Mouse (Mus musculus) mouse trophoblast stem cell (cell line): ENCODE measurements around the gene Erich4.

Experiments used
- in situ Hi-C, 2 experiments: fragments of 300-500 bp; cut with MseI, MboI; formaldehyde crosslinking; loops; 2 replicates in 1 of 2; 3 replicates in 1 of 2; pipeline ENCODE4 v1.15.1; 2025

Erich4 gene

GRCm38 (mm10) chr7:25579441-25579840 is 36.3 kb downstream of the Erich4 start:
- in situ Hi-C loops = loop anchor here in 1 of 2 experiments (10.0 kb wide), 1 partner anchor 745 kb away; no protein-coding TSS in a partner anchor

GRCm38 (mm10) chr7:25576793-25577437 is 38.8 kb downstream of the Erich4 start:
- in situ Hi-C loops = loop anchor here in 1 of 2 experiments (10.0 kb wide), 1 partner anchor 742 kb away; no protein-coding TSS in a partner anchor

- in situ Hi-C loops = loop anchor here in 1 of 2 experiments (10.0 kb wide), 1 partner anchor 742 kb away; no protein-coding TSS in a partner anchor
Observed at GRCm38 (mm10) chr7:25576308-25576707, 39.4 kb downstream of the Erich4 start.

GRCm38 (mm10) chr7:25575870-25576269 is 39.8 kb downstream of the Erich4 start:
- in situ Hi-C loops = loop anchor here in 1 of 2 experiments (10.0 kb wide), 1 partner anchor 741 kb away; no protein-coding TSS in a partner anchor

GRCm38 (mm10) chr7:25575105-25575504 is 40.6 kb downstream of the Erich4 start:
- in situ Hi-C loops = loop anchor here in 1 of 2 experiments (10.0 kb wide), 1 partner anchor 740 kb away; no protein-coding TSS in a partner anchor

- in situ Hi-C loops = loop anchor here in 1 of 2 experiments (10.0 kb wide), 1 partner anchor 739 kb away; no protein-coding TSS in a partner anchor
Observed at GRCm38 (mm10) chr7:25573806-25574205, 41.9 kb downstream of the Erich4 start.

GRCm38 (mm10) chr7:25568721-25569120 is 47.0 kb downstream of the Erich4 start:
- in situ Hi-C loops = no loop called here
